Mouse (Mus musculus) olfactory bulb, adult 2 months (tissue): ENCODE measurements around the gene Slc7a4.

Source experiments
- CTCF ChIP-seq: fragments of 200-500 bp; IDR thresholded peaks from 2 replicates; pipeline ENCODE4 v1.5.1; 2012; ENCODE audit warnings: low read depth, mild to moderate bottlenecking, low read length, moderate library complexity; ENCODE audit not compliant: insufficient read depth
- POLR2A ChIP-seq: fragments of 200-500 bp; IDR thresholded peaks from 2 replicates; pipeline ENCODE4 v1.6.1; 2012; ENCODE audit warnings: mild to moderate bottlenecking, low read depth, low read length, moderate library complexity; ENCODE audit not compliant: insufficient read depth

DNA sequence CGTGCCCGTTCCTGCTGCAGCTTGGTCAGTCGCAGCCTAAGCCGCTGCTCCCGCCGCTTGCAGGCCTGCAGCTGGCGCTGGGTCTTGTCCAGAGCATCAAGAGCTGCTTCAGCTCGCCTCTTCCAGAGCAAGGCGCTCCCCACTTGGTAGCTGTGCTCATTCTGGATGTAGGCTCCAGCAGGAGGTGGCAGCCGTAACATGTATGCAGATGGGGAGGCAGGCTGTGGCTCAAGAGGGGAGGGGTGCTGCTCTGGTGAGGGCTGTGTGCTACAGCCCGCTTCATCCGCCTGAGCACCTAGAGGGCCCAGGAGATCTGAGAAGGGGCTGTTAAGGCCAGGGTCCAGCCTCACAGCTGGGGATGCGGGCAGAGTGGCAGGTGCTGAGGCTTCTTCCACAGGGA lies 54.7 kb downstream of the Slc7a4 start:
- TF ChIP-seq CTCF (no peak), POLR2A (no peak)
